Mouse (Mus musculus): Measurements from ENCODE around the gene Gpr137.
"Not testable (repeated sequence)": the region's sequence is repeated elsewhere in the genome, so short reads cannot be mapped to it uniquely, and the experiment has no call there.

- not testable (repeated sequence) for TF ChIP-seq CTCF (IDR thresholded peaks at IDR 0.05; ENCODE audit: low read depth); EP300 (optimal IDR thresholded peaks at IDR 0.05)
Measured at GRCm38 (mm10) chr19:6895608-6896305, 46.5 kb downstream of the Gpr137 start.

All from stomach, postnatal 0 days (tissue).